Mouse (Mus musculus) erythroblast, embryonic 14.5 days (primary cell): ENCODE measurements around the gene Rgs17.

ENCODE experiments used
- GATA1 ChIP-seq: IDR thresholded peaks from 2 replicates; pipeline ENCODE4 v1.6.1; 2012; ENCODE audit warnings: low read length, inconsistent platforms, mixed read lengths
- TAL1 ChIP-seq: IDR thresholded peaks from 3 replicates; pipeline ENCODE4 v1.6.1; 2012; ENCODE audit warnings: low read length, inconsistent platforms, mixed read lengths

DNA sequence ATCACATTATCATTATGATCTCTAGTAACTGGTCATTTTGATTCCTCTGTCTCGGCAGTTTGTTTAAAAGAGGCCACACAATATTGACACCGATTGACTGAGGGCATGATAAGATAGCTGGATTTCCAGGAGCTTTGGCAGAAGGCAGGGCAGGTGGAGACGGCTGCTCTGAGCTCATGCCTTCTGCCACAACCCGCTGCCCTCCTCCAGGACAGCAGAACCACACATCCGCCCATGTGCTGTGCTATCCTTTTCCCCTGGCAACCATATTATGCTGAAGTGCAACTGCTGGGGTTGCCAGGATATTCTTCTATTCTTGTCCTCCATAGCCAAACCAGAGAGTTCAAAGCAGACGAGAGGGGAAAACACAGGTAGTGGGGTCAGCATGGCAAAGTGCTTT, 21.5 kb downstream of the Rgs17 start:
- TF ChIP-seq TAL1: no peak
- TF ChIP-seq GATA1: no peak
